Mouse (Mus musculus) midbrain, embryonic 16.5 days (tissue): ENCODE data around the gene Tmem186. TPM values are rescaled to one million over a fixed set of nuclear protein-coding genes. Genes with fewer than 3 reads are reported as not detected.

ENCODE experiments used
- ATAC-seq: fragments of 200-750 bp; cut with Nextera tagmentation; 2 replicates; pipeline ENCODE4 v1.8.0; 2017; ENCODE audit warnings: moderate TSS enrichment
- H3K27ac ChIP-seq: fragments of 300-500 bp; sonication (generic); 2 replicates; pipeline ENCODE4 v1.5.1; 2014; ENCODE audit warnings: mild to moderate bottlenecking, low read length, mixed read lengths
- H3K27me3 ChIP-seq: fragments of 300-500 bp; sonication (generic); 2 replicates; pipeline ENCODE4 v1.6.1; 2014; ENCODE audit warnings: low read depth, low read length, mixed read lengths; ENCODE audit not compliant: control insufficient read depth, insufficient read depth
- H3K36me3 ChIP-seq: fragments of 300-500 bp; sonication (generic); 2 replicates; pipeline ENCODE4 v1.6.1; 2014; ENCODE audit warnings: mild to moderate bottlenecking, low read length, moderate library complexity, mixed read lengths; ENCODE audit not compliant: control insufficient read depth, insufficient read depth
- H3K4me1 ChIP-seq: fragments of 300-500 bp; sonication (generic); 2 replicates; pipeline ENCODE4 v1.6.1; 2014; ENCODE audit warnings: mild to moderate bottlenecking, low read length, mixed read lengths; ENCODE audit not compliant: control insufficient read depth, insufficient read depth
- H3K4me2 ChIP-seq: fragments of 300-500 bp; sonication (generic); 2 replicates; pipeline ENCODE4 v1.6.1; 2014; ENCODE audit warnings: mild to moderate bottlenecking, low read length, mixed read lengths
- H3K4me3 ChIP-seq: fragments of 300-500 bp; sonication (generic); 2 replicates; pipeline ENCODE4 v1.5.1; 2014; ENCODE audit warnings: low read depth, mild to moderate bottlenecking, low read length, moderate library complexity, mixed read lengths
- H3K9ac ChIP-seq: fragments of 300-500 bp; sonication (generic); 2 replicates; pipeline ENCODE4 v1.6.1; 2014; ENCODE audit warnings: low read depth, low read length, mixed read lengths
- H3K9me3 ChIP-seq: fragments of 300-500 bp; sonication (generic); replicated peaks from 2 replicates; pipeline ENCODE4 v1.6.1; 2014; ENCODE audit warnings: mild to moderate bottlenecking, low read length, mixed read lengths; ENCODE audit not compliant: control insufficient read depth, poor library complexity, severe bottlenecking
- WGBS: fragments of 180-500 bp; shearing (Covaris S2); extraction: QIAGEN DNeasy Blood & Tissue Kit; methylation state at CpG from one replicate; pipeline ENCODE4 v1.1.7; 2014; 5-methylcytosine and 5-hydroxymethylcytosine counted together
- polyA plus RNA-seq: library from polyadenylated mRNA; unstranded; fragments of >200 nt; fragmentation: Nextera tagmentation; extraction: Ambion mirVana; gene quantifications from 2 replicates; pipeline ENCODE4 v1.2.1, GENCODE M21; 2015

The Tmem186 gene
- polyA plus RNA-seq, 1 experiment from 2014 or later: 23.3 TPM

DNA sequence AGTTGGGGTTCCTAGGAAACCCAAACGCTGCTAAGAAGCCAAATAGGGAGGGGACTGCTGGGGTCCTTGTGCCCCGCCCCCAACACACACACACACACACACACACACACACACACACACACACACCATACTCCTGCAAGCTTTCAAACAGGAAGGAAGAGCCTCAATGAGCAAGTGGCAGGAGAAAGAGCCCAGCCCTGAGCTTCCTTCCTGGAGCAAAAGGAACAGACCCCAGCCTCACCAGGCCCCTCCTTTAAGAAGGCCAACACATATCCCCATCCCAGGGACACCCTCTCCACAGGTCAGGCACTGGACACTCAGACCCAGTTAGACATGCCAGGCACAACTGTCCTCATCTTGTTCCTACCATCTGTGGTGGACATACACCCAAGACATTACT is 25.5 kb upstream of the Tmem186 start:
- H3K4me3 ChIP-seq: no peak overlapping the region
- H3K36me3 ChIP-seq: peaks cover 22% of the 10 kb centered on the region
- no peak overlapping the region for H3K9ac ChIP-seq
- H3K9me3 ChIP-seq: no peaks in the 10 kb centered on the region
- H3K27ac ChIP-seq: no peak overlapping the region
- H3K4me1 ChIP-seq: peaks cover 10% of the 10 kb centered on the region
- H3K27me3 ChIP-seq: no peaks in the 10 kb centered on the region
- no peak for ATAC-seq
- H3K4me2 ChIP-seq: no peak overlapping the region
- WGBS: 94% methylated on average over 2 of the region's 2 CpGs

DNA sequence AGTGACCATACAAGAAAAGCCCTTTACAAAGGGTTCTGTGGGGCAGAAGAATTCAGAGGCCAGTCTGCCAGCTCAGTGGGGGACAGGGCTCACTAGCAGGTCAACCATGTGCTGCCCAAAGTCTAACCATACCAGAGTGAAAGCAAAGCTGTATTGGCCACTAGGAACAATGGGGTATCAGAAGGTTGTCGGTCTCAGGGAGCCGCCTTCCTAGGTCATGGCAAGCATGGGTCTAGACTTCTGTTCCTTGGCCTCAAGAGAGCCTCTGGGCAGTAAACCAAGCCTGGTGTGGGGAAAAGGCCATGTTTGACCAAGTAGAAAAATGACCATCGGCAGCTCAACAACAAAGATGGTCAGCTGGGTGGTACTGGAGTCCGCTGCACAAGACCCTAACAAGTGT is 21.3 kb upstream of the Tmem186 start:
- WGBS: 84% methylated on average over 4 of the region's 4 CpGs
- Histone ChIP-seq H3K4me1 (no peaks in the 10 kb centered on the region), H3K27ac (no peak overlapping the region), H3K36me3 (peaks cover 28% of the 10 kb centered on the region), H3K9me3 (no peaks in the 10 kb centered on the region), H3K9ac (no peak overlapping the region), H3K27me3 (no peaks in the 10 kb centered on the region), H3K4me3 (no peak overlapping the region), H3K4me2 (no peak overlapping the region)
- no peak for ATAC-seq

GRCm38 (mm10) chr16:8658349-8658748 is 20.8 kb upstream of the Tmem186 start:
- H3K9ac ChIP-seq: no peak overlapping the region
- WGBS: 80% methylated on average over 4 of the region's 4 CpGs

GRCm38 (mm10) chr16:8656256-8656655 is 18.7 kb upstream of the Tmem186 start:
- H3K27ac ChIP-seq: no peak overlapping the region
- WGBS: 85% methylated on average over 2 of the region's 2 CpGs
- no peaks in the 10 kb centered on the region for H3K9me3 ChIP-seq
- no peak overlapping the region for H3K4me3 ChIP-seq
- H3K9ac ChIP-seq: no peak overlapping the region
- H3K27me3 ChIP-seq: no peaks in the 10 kb centered on the region
- peaks cover 31% of the 10 kb centered on the region for H3K36me3 ChIP-seq
- no peak overlapping the region for H3K4me2 ChIP-seq
- no peaks in the 10 kb centered on the region for H3K4me1 ChIP-seq
- no peak for ATAC-seq

More at GRCm38 (mm10) chr16:8658349-8658748, 20.8 kb upstream of the Tmem186 start:
- Histone ChIP-seq H3K4me2 (no peak overlapping the region), H3K4me1 (no peaks in the 10 kb centered on the region), H3K27ac (no peak overlapping the region), H3K4me3 (no peak overlapping the region), H3K36me3 (peaks cover 28% of the 10 kb centered on the region), H3K27me3 (no peaks in the 10 kb centered on the region), H3K9me3 (no peaks in the 10 kb centered on the region)
- no peak for ATAC-seq

DNA sequence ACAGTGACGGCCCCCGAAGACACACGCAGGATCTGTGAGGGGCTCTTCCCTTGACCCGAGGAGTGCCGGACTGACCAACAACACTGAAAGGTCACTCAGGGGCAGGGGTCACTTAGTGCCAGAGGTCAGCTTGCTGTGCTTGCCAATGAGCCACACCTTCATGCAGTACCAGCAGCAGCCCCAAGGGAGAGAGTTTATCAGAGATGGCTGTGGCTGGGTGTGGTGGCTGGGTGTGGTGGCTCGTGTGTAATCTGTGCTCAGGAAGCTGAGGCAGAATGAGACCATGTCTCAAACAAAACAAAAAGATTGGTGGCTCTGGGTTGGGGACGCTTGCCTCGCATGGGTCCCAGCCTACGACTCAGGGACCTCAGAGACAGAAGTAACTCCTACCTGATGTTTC is 18.1 kb upstream of the Tmem186 start:
- no peaks in the 10 kb centered on the region for H3K27me3 ChIP-seq
- H3K27ac ChIP-seq: no peak overlapping the region
- WGBS: 86% methylated on average over 9 of the region's 9 CpGs
- H3K4me3 ChIP-seq: no peak overlapping the region
- ATAC-seq: no peak
- no peaks in the 10 kb centered on the region for H3K9me3 ChIP-seq
- H3K9ac ChIP-seq: no peak overlapping the region
- no peaks in the 10 kb centered on the region for H3K4me1 ChIP-seq
- no peak overlapping the region for H3K4me2 ChIP-seq
- H3K36me3 ChIP-seq: peaks cover 30% of the 10 kb centered on the region

- 88% methylated on average over 6 of the region's 6 CpGs for WGBS
- H3K27ac ChIP-seq: no peak overlapping the region
- no peaks in the 10 kb centered on the region for H3K9me3 ChIP-seq
- H3K36me3 ChIP-seq: peaks cover 26% of the 10 kb centered on the region
- no peak overlapping the region for H3K4me3 ChIP-seq
- no peaks in the 10 kb centered on the region for H3K4me1 ChIP-seq
- no peaks in the 10 kb centered on the region for H3K27me3 ChIP-seq
- no peak overlapping the region for H3K9ac ChIP-seq
- ATAC-seq: no peak
- H3K4me2 ChIP-seq: no peak overlapping the region
These were observed 17.6 kb upstream of the Tmem186 start for GRCm38 (mm10) chr16:8655108-8655507.

DNA sequence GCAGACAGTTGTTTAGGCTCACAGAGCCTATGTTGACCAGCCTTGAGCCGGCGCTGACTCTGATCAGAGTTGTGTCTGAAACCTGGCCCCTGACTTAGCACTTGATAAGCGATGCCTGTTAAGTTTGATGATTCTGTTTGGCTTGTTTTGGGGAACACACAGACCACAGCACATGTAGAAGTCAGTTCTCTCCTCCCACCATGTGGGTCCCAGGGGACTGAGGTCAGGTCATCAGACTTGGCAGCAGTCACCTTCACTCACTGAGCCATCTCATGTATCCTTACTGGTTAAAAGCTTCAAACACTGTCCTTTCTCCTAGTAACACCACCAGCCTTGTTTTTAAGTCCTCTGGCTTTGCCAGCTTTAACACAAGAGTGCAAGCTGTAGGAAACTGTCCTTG is 12.5 kb upstream of the Tmem186 start:
- peaks cover 22% of the 10 kb centered on the region for H3K36me3 ChIP-seq
- WGBS: 92% methylated on average over 3 of the region's 3 CpGs
- no peaks in the 10 kb centered on the region for H3K4me1 ChIP-seq
- no peaks in the 10 kb centered on the region for H3K9me3 ChIP-seq
- no peak overlapping the region for H3K4me2 ChIP-seq
- H3K4me3 ChIP-seq: no peak overlapping the region
- H3K9ac ChIP-seq: no peak overlapping the region
- H3K27me3 ChIP-seq: no peaks in the 10 kb centered on the region
- no peak for ATAC-seq
- H3K27ac ChIP-seq: no peak overlapping the region

DNA sequence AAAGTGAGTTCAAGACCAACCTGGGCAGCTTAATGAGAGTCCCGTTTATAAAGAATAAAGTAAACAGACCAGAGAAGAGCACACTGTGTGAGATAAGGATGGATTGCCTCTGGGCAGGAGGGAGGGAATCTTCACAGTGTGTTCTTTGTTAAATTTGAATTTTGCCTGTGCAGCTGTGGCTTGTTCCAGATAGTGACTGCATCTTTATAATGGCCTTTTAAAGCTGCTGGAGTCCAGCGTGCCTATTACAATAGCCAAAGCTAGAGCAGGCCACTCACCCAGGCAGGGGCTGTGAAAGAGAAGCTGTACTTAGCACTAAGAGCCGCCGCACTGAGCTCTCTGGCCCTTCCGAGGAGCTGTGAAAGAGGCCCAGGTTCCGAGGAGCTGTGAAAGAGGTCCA is 8.0 kb upstream of the Tmem186 start:
- Histone ChIP-seq H3K4me1 (no peaks in the 10 kb centered on the region), H3K36me3 (peaks cover 27% of the 10 kb centered on the region), H3K4me3 (no peak overlapping the region), H3K27ac (no peak overlapping the region), H3K4me2 (no peak overlapping the region), H3K9me3 (no peaks in the 10 kb centered on the region), H3K9ac (no peak overlapping the region), H3K27me3 (no peaks in the 10 kb centered on the region)
- WGBS: 82% methylated on average over 6 of the region's 6 CpGs
- ATAC-seq: no peak

DNA sequence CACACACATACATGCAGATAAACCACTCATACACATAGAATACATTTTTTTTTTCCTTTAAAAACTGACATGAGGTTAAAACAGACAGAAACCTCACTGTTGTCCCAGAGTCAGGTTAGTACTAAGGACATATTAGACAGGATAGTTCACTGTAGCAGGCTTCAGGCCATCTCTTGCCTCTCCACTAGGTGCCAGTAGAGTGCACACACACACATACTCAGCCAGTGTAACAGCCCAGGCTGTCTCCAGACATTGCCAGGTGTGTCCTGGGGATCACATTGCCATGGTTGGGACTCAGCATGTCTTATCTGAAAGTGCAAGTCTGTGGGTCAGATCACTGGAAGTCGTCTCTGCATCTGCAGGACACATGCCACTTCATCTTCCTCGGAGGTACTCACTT is 6.3 kb upstream of the Tmem186 start:
- Histone ChIP-seq H3K9me3 (no peaks in the 10 kb centered on the region), H3K4me2 (no peak overlapping the region), H3K9ac (no peak overlapping the region), H3K27ac (no peak overlapping the region), H3K27me3 (no peaks in the 10 kb centered on the region), H3K4me1 (no peaks in the 10 kb centered on the region; the same call in 1 of the 2 replicates), H3K4me3 (no peak overlapping the region), H3K36me3 (peaks cover 20% of the 10 kb centered on the region)
- 76% methylated on average over 2 of the region's 2 CpGs for WGBS
- ATAC-seq: no peak
